Mouse (Mus musculus): ENCODE data around the gene Tmem174. TPM values are rescaled to one million over a fixed set of nuclear protein-coding genes. Genes with fewer than 3 reads are reported as not detected.

The Tmem174 gene
- total RNA-seq (2021) = not detected
- long read RNA-seq, experiment 1 = 0 reads
- long read RNA-seq, experiment 2, transcript Tmem174-201 (2 exons, 2,252 nt) = major isoform, 6 of 9 reads
- long read RNA-seq, experiment 2, partial matches to known transcripts = 0 of 9 reads
- long read RNA-seq, experiment 2, other reads (novel, unspliced or antisense) = 3 of 9 reads

DNA sequence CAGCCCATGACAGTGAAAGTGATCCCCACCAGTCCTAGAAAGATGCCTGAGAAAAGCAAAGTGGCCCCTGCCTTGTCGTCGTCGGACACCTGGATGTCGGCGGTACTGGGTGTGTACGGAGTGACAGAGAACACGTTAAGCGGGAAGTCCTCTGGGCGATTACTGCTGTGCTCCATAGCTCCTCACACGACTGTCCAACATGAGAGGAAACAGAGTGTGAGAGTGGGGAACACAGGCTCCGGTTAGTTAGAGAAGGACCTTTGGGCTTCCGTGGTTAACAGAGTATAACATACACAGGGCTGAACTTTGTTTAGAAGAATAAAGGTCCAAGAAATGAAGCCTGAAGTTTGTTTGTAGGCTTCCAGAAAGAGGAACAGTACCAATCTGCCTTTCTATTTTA is at the start of gene Tmem174:
Tmem174 (minus strand) TSS at position 266 of the 400 bp plus-strand sequence.
- DNase-seq = no peak

DNA sequence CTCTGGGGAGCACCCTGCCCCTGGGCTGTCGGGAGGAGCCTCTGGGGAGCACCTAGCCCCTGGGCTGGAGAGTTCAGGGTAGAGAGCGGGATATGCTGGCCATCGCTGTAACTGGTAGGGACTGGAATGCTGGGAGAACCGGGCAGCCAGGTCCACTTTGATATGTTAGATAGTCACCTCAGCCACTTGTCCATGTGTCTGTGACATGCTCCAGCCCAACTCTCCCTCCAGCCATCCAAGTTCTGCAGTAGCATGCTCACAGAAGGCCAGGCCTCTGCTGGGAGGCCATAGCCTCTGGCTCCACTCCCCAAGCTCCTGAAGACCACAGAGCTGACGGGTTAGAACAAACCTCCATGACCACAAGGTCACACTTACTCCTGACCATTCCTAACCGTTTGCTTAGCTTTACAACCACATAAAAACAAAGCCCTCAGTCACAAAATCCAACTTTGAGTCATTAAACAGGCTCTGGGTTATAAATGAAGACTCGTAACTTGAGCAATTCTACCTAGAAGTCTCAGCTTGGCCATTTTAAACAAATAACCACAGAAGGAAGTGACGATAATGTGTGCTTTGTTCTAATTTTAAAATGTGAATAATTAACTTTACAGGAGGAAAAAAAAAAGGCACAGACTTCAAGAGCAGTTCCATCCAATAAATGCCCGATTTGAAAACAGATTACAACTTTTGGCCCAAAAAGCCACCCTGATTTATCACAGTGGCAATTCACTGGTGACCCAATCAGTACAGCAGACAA is 47.1 kb upstream of the Tmem174 start:
- no peak for DNase-seq

DNA sequence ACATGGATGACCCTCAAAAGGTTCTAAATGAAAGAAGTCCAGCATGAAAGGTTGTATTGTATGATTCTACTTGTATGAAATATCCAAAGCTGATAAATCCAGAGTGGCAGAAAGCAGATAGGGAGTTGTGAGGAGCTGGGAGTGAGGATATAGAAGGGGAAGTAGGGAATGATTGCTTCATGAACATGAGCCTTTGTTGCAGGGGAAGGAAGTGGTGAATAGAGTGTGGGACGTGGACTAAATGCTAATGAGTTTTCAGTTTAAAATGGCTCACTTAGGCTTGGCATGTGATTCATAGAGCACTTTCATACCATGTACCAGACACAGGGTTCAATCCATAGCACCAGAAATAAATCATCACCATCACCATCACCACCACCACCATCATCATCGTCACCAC is 46.2 kb upstream of the Tmem174 start:
- no peak for DNase-seq

DNA sequence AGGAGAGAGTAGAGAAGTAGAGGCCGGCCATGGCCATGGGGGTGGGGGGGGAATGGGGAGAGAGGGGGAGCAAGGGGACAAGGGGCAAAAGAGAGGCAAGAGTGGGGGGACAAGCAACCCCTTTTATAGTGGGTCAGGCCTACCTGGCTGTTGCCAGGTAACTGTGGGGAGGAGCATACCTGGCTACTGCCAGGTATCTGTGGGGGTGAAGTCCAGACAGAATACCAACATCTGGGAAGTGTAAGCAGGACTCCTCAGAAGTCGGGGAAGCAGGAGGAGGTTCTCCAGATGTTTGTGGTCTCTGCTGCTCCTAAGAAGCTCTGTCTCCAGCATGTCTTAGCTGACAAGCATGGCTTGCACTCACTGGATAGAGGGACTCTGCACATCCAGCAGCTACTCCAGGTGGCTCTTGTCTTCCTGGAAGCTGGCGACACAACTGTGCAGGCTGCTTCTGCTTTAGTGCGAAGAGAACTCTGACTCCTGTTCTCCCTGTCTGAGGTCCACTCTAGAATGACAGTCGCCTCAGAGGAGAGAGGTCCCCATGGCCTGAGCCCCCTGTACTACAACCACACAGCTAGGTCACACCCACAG is 43.4 kb upstream of the Tmem174 start:
- DNase-seq = no peak

DNA sequence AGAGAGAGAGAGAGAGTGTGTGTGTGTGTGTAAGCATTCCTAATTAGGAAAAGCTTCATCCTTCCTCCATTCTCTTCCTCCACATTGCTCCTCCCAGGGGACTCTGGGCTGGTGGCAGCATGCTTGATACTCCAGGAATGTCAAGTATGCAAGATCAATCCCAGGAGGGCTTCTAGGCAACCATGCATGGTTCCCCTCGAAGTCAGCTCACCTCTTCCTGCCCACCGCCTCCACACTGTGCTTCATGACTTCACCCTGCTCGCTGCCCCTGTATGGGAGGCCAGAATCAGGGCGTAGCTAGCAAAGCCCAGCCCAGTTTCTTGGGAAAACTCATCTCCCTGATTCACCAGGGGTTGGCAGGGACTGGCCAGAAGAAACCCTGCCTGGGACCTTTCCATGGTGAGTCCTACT is 42.4 kb upstream of the Tmem174 start:
- no peak for DNase-seq

DNA sequence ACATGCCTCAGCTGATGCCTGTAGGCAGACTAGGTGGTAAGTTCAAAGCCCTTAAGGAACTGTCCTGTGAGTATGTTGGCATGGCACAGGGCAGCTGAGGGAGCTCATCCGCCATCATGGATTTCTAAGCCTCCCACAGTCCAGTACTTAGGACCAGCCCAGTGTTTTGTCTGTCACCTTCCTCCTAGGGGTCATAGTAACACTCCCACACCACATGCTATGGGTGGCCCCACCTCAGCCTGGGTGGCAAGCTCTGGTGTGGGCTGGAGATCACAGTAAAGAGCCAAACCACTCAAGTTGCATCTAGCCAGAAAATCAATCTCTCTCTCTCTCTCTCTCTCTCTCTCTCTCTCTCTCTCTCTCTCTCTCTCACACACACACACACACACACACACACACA is 42.0 kb upstream of the Tmem174 start:
- DNase-seq = no peak

DNA sequence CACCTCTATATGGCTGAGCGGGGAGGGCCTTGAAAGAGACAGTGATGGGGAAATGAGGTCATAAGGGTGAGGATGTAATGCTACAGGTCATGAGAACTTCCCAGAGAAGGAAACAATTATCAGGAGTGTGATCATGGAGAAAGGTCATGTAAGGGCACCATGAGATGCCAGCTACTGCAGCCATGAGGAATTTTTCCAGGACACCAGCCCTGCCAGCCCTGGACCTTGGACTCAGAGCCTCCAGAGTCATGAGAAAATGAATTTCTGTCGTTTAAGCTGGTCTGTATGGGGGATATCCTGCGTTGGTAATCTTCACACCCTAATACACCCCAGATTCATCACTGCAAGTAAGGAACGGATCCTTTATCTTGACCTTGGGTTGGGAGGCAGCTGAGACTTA is 36.7 kb upstream of the Tmem174 start:
- no peak for DNase-seq

DNA sequence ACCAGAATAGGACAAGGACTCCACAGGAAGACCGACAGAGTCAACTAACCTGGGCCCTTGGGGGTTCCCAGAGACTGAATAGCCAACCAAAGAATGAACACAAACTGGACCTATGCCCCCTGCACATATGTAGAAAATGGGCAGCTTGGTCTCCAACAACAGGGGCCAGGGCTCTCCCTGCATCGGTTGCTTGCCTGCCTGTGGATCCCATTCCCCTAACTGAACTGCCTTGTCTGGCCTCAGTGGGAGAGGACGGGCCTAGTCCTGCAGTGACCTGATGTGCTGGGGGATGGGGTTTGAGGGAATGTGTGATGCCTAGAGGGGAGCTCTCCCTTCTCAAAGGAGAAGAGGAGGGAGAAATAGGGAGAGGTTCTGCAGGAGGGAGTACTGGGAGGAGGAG is 32.1 kb upstream of the Tmem174 start:
- DNase-seq = no peak

DNA sequence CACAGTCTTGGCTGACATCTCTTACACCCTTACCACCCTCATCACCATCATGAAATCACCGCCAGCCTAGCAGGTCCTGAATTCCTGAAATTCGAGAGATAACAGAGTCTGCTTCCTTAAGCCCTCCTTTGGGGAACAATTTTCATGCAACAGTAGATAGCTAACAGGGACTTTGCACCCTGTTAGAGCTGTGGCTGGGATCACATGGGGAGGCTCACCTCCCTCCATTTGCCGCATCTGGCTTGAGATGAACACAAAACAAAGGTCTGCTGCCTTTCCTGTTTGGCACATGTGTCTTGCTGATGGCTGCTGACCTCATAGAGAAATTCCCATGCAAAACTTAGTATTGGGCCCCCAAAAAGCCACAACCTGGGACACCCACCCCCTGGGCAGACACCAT is 30.1 kb upstream of the Tmem174 start:
- DNase-seq = no peak

DNA sequence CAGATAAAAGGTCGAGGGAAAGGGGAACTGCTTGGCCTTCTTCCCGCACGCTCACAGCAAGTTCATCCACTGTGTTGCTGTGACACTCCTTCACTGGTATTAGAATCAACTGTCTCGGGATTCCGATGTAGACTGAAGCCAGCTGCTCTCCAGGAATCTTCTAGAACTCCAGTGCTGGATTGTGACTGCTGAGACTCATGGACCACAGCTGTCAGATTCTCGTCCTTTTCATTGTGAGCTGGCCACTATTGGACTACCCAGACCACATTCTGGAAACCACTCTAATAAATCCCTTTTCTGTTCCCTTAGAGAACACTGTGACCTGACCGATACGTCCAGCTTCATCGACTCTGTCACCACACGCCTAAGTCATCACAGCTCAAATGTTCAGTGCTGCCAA is 28.0 kb upstream of the Tmem174 start:
- no peak for DNase-seq

DNA sequence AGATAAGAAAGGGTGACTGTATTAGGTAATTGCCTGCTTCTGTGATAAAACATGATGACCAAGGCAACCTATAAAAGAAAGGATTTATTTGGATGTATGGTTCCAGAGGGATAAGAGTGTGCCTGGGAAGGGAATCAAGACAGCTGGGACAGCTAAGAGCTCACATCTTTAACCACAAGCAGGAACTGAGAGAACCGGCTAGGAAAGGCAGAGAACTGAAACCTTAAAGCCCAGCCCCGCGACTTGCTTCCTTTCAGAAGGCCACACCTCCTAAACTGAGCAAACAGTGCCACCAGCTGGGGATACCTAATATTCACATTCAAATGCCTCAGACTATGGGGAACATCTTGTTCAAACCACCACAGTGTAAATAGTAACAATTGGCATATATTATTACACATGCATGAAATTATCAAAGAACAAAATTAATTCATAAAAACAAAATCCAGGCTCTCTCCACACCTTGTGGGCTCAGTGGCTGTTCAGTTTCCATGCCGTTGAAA is 25.0 kb upstream of the Tmem174 start:
- DNase-seq = no peak

DNA sequence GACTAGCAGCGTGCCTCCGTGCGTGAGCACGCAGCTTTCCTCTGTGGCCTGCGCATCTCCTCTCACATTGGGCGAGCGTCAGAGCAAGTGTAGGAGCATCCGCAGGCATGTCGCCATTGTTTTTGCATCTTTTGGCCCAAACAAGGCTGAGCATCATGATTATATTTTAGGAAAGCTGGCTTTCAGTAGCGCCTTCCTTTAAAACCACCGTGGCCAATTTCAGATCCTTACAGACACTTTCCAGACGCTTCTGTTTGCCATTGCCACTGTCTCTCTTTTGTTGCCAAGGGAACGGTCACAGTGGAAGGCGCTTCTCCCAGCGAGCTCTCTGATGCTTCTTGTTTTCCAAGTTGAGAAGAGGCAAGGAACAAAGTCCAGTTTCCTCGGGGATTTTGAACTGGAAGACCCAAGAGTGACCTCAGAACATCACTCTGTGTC is 18.8 kb upstream of the Tmem174 start:
- no peak for DNase-seq

DNA sequence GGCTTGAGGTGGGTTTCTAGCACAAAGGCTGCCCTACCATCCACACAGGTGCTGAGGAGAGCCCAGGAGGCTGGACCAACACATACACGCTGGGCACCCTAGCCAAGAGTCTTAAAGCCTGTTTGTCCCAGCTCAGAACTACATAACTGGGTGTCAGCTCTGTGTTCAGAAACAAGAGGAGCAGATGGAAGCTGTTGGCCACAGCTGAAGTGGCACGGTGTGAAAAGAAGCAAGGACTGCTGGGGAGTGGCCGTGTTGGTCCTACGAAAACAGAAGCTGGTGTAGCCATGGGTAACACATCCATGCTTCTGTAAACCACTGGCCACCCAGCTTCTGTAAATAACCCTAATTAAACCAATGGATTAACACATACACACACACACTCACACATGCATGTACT is 18.1 kb upstream of the Tmem174 start:
- DNase-seq = no peak

DNA sequence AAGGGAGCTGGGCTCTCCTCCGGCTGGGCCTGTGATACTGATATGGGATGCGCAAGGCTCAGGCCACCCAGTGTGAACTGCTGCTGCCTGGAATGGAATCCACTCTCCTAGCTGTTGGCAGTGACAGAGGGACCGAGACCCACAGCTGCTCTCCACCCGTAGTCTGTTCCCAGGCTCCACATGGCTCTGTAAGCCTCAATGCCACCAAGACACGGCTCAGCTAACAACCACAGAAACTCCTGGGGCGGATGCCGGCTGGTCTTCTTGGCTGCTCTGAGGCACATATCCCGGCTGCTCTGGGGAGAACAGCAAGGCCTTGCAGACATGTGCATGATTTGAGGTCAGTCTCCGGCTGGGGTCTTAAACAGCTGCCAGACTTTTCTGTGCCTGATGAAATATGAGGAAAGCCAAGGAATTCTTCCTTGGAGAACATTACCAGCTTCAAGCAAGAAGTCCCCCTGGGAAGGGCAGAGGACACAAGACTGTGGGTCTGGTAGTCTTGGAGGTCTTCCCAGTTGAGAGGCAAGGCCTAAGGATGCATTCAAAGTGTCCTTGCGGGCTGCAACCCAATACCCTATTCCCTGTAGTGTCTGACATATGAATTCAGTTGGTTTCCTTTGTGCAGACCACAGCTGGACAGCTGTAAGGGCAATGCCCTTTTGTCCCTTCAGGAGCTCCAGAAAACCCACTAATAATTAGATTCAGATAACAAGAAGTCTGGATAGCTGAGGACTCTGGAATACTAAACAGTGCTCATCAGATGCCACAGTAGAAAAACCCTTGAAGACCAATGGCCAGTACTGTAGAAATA is 17.1 kb upstream of the Tmem174 start:
- no peak for DNase-seq

DNA sequence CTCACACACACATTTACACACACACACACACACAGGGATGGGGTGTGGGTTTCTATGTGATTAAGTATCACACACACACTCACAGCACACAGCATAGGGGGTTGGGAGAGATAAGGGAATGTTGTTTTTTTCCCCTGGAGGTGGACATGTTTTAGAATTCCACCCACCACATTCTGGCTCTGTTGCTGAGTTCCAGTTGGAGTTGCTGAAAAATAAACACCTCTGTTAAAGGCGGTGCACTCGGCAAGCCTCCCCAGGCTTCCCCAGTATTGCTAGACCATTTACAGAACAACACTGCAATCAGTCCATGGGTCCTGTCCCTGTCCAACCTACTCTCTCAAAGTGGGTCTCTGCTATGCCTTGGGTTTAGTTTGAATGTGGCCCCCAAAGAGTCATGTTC is 15.0 kb upstream of the Tmem174 start:
- no peak for DNase-seq

DNA sequence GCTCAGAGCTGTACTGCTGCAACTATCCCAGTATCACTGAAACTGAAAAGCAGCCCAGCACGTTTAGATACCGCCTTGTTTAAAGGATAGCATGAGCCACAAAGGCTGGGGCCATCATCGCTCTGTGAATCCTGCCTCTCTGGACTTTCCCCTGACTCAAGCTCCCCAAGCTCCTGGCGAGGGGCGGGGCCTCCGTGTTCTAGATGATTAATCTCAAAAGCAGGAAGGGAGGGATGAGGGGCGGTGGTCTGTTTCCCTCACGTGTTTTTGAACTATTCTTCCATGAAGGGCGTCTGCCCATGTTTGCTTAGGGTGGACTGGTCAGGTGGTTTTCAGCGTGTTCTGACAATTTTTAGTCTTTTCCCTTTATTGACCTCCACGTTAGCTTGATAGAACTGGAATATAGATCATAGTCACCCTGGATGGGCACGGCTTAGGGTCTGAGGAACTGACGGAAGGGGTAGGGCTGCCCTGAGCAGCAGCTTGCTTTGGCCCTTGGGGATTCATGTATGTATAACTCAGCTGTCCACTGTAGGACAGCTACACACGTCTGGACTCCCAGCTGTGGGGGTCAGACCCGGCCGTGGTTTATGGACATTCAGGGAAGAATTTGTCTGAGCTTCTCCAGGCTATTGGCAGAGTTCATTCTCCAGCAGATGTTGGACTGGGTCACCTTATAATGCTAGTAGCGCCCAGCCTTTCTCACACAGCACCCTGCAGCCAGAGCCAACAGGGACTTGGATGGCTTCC is 14.2 kb upstream of the Tmem174 start:
- DNase-seq = no peak

DNA sequence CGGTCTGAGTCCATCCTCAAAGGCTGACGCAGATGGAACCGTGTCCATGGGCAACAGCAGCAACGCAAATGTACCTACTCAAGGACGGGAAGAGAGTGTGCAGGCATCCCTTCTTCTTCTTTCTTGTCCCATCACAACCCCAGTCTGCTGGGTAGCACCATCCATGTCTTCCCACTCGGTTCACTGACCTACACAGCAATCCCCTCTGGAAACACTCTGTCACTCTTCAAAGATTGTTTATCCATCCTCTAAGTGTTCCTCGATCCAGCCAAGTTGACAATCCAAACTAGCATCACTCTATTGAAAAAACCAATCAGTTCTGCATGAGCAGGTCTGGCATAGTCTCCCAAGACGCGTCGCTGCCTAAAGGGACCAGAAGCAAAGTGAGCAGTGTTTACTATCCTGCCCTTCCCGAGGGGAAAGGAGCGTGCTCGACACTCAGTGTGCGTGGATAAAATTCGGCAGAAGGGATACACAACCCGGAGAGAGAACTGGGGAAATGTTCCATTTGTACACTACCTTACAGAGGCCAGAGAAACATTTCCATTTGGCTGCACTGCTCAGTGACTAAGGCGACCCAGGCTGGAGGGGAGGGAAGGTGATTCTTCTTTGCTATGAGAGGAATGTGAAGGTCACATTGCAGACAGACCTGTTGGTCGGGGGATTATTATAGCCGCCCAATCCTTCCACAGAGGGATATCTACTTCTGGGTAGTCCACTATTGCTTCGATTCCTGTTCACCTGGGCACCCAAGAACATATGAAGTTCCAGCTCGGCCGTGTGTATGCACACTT is 10.8 kb upstream of the Tmem174 start:
- DNase-seq = no peak

DNA sequence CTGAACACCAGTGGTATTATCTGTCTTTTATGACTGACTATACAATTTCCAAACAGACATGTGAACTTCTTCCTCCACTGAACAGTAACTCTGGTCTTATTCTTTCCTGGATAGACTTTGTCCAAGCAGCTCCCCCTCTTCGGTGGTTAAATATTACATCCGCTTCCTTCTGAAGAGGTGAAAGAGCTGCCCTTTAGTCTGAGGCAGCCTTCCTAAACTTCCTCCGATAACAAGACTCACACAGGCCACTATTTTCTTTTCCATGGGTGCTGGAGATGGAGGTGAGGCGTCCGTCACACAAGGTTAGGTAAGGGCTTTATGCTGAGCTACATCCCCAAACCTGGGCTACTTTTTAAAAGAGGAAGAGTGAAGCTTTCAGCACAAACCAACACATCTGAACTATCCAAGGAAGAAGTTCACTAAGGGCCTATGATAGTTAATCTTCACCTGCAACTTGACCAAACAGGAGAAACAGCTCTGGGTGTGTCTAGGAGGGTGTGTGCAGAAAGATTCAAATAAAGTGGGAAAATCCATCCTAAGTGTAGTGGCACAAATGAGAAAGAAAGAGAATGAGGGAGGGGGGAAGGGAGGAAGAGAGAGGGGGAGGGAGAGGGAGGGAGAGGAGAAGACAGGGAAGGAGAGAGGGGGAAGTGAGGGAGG is 1.4 kb upstream of the Tmem174 start:
- no peak for DNase-seq

DNA sequence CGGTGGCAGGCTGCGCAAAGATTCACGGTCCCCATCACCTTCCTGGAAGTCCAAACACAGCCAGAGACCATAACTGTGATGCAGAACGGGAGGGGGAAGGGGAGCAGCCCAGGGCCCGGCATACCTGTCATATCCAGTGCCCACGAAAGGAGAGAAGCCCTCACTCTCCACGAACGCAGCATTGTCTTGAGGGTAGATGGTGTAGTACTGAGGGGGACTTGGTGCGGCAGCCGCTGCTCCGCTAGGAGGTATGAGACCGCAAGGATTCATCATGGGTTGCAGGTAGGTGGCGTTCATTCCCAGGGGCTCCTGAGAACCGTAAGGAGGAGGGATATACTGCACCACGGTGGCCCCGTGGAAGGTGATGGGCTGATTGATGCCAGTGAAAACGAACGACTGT is 639 bp downstream of the Tmem174 start:
- DNase-seq = no peak

DNA sequence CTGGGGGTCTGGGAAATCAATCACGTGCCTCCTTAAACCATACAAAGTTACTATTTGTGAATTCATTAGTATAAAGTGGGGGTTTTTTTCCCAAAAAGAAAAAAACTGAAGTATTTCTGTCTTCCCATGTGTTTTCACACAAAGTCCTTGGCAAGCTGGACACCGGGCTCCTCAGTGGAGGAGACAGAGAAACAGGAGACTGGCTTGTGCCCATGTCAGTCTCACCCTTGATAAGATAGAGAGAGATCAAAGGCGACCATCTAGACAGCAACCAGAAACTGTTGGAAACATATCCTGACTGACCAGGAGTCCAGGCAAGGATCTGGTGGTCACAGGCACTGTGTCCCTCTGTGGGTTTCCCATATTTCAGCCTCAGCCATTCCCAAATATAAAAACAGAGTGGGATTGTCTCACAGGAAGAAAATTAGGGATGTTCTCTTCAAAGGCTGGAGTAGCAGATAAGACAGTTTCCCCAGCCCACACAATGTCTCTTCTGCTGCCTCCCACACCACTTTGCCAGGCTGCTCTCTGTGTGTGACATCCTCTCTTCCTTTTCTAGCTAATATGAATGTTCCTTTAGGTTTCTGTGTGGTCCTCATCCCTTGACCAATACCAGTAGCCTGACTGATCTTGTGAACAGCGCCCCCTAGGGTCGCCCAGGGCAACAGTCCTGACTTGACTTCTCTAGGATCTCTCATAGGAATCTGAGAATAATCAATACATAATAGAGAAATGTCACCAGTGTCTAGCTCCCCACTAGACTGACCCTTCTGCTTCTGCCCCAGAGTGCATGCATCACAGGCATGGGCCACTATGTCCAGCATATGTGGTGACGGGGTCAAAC is 3.3 kb downstream of the Tmem174 start:
- peak; percentile 22 for DNase-seq
